Mouse (Mus musculus) pancreas, adult 10 weeks (tissue): ENCODE measurements around the gene Pycr2. TPM values are rescaled to one million over a fixed set of nuclear protein-coding genes. Genes with fewer than 3 reads are reported as not detected.

Experiments
- polyA plus RNA-seq: library from polyadenylated mRNA; stranded (reverse); fragments of 350-450 nt; fragmentation: Illumina TruSeq; extraction: RNeasy Lipid Tissue Mini Kit (QIAGEN cat#74804); gene quantifications from one replicate; pipeline ENCODE4 v1.2.3, GENCODE M21; 2015; ENCODE audit warnings: low read depth, low replicate concordance; ENCODE audit not compliant: insufficient read depth

Gene Pycr2
- 26.7 TPM for polyA plus RNA-seq

DNA sequence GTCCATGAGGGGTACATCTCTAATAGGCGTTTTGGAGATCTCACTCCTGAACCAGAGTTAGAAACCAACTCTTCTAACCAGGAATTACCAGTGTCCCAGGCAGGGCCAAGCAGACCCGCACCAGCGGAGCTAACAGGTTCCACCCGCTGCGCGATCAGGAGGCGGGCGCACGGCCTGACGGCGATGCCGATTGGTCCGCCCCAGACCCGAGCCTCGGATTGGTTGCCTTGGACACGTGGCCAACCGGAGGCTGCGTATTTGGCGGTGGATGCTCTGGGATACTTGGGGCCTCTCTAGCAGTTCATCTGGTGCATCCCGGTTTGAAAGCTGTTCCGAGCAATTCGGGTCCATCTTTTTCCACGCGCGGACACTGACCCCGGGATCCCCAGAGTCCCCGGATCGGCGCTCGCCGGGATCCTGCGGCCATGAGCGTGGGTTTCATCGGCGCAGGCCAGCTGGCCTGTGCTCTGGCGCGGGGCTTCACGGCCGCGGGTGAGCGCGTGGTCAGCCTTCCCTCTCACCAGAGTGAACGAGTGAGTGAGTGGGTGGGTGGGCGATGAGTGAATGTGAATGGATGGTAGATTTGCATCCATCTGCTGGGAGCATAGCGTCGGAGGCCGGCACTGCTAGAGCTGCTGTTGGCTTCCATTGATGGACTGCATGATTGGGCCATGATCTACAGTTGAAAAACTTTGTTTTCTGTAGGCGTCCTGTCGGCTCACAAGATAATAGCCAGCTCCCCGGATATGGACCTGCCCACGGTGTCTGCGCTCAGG is at the start of gene Pycr2:
Pycr2 (plus strand) TSS at position 255 of the 776 bp plus-strand sequence.

DNA sequence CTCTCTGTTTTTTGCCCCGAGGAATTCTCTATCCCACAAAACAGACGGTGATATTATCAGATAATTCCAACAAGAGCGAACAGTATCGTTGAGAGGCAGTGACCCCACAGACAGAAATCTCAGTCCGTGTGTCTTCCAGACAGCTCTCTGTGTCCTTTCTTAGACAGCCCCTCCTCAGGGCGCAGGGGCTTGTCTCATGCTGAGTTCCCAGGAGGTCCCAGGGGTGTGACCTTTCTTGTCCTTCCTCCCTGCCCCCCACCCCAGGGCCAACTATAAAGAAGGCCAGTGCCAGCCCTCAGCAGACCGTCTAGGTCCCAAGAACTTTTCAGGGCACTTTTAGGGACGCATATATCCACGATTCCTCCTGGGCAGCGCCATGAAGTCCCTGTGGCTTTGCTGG is 11.3 kb upstream of the Pycr2 start, which contains the start of gene Lefty2:
Lefty2 (plus strand) TSS at position 301 of the 400 bp plus-strand sequence.

DNA sequence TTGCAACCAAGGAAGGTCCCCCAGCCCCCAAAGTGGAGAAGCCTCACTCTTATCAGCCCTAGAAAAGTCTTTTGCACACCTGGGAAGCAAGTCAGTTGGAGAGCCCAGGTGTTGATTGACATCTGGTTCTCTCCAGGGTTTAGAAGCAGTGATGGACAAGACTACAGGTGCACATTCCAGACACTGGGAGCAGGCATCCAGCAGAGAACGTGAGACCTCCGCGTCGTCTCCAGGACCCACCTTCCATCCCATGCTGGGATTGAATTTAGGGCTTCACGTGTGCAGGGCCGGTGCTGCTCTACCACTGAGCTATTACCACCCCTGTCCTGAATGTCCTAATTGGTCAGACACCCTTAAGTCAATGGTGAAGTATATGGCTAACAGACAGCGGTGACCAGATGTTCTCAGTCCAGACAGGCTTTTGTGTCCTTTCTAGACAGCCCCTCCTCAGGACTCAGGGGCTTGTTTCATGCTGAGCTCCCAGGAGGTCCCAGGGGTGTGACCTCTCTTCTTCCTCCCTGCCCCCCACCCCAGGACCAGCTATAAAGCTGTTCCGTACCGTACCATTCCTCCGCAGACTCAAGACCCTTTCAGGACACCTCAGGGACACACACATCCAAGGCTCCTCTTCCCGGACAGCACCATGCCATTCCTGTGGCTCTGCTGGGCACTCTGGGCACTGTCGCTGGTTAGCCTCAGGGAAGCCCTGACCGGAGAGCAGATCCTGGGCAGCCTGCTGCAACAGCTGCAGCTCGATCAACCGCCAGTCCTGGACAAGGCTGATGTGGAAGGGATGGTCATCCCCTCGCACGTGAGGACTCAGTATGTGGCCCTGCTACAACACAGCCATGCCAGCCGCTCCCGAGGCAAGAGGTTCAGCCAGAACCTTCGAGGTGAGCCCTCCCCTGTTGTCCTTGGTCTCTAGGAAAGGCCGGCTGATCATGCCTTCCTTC is 30.6 kb downstream of the Pycr2 start, which contains the start of gene Lefty1:
Lefty1 (plus strand) TSS at position 556 of the 953 bp plus-strand sequence.

DNA sequence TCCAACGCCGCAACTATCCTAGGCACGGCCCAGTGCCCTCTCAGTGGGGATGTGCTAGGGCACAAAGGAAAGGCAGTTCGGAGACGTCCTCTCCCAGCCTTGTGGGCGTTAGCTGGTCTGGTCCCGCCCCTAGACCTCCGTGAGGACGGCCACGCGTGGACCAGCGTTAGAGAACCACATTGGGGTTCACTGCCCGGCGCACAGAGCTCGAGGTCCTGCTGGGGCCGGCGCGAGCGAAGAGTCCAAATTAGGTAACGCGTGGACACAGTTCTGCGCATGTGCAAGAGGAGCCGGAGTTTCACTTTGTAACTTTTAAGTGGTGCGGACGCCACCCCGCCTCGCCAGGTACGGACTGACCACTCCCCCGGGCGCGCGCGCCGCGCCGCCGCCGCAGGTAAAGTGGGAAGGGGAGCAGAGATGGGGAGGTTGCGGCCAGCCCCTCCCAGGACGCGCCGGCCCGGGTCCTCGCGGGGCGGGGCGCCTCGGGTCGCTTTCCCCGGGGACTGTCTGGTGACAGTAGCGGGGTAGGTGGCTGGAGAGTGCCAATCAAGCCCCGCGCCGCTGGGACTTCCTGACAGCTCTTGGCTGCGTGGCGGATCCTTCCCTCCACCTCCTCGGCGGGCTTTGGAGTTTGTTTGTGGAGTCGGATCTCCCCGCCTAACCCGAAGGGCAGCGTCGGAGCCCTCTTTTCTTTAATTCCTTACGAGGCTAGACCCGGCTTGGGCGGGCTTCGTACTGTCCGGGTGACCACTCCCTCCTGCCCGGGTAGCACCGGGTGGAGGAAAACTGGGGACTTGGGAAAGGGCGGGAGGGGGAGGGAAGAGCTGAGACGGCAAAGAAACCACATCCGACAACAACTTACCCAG is 38.3 kb downstream of the Pycr2 start, which contains the start of gene Tmem63a:
Tmem63a (plus strand) TSS at position 179 of the 866 bp plus-strand sequence.

Other genes with a start within 250 kb of the Pycr2 start
- not detected for gene Mixl1, start 207.3 kb upstream of the Pycr2 start, polyA plus RNA-seq
- gene Acbd3, start 178.2 kb upstream of the Pycr2 start, polyA plus RNA-seq = 8.7 TPM
- 105 TPM for gene H3f3a, start 90.3 kb upstream of the Pycr2 start, polyA plus RNA-seq
- gene Sde2, start 53.2 kb upstream of the Pycr2 start, polyA plus RNA-seq = 2.9 TPM
- gene Lefty2, start 11.2 kb upstream of the Pycr2 start, polyA plus RNA-seq = not detected
- gene Lefty1, start 30.7 kb downstream of the Pycr2 start, polyA plus RNA-seq = 1.2 TPM
- gene Tmem63a, start 38.1 kb downstream of the Pycr2 start, polyA plus RNA-seq = 25.8 TPM
- gene Ephx1, start 116.6 kb downstream of the Pycr2 start, polyA plus RNA-seq = 29.9 TPM
- not detected for gene 9130409I23Rik, start 146.9 kb downstream of the Pycr2 start, polyA plus RNA-seq
- gene Nvl, start 239.9 kb downstream of the Pycr2 start, polyA plus RNA-seq = 3.6 TPM
- 6.5 TPM for gene Cnih4, start 240.4 kb downstream of the Pycr2 start, polyA plus RNA-seq